Mouse (Mus musculus) midbrain, postnatal 0 days (tissue): ENCODE results near the gene Cbx1. TPM values are rescaled to one million over a fixed set of nuclear protein-coding genes. Genes with fewer than 3 reads are reported as not detected.
A peak's percentile ranks its signal among the peaks of the same experiment; 100 is the strongest.
"Not testable (repeated sequence)": the region's sequence is repeated elsewhere in the genome, so short reads cannot be mapped to it uniquely, and the experiment has no call there.

Experiments used
- ATAC-seq: fragments of 200-750 bp; cut with Nextera tagmentation; 2 replicates; pipeline ENCODE4 v1.8.0; 2017; ENCODE audit warnings: moderate number of reproducible peaks, mild to moderate bottlenecking, moderate TSS enrichment, moderate library complexity; ENCODE audit not compliant: low FRiP score
- DNase-seq: peaks from one replicate; pipeline ENCODE4 v3.0.0-alpha.2; 2015; ENCODE audit warnings: low spot score
- H3K27ac ChIP-seq: fragments of 300-500 bp; sonication (generic); 2 replicates; pipeline ENCODE4 v1.5.1; 2014; ENCODE audit warnings: low read depth, mild to moderate bottlenecking, low read length, mixed read lengths
- H3K27me3 ChIP-seq: fragments of 300-500 bp; sonication (generic); 2 replicates; pipeline ENCODE4 v1.6.1; 2014; ENCODE audit warnings: low read length, control low read depth, mixed read lengths; ENCODE audit not compliant: insufficient read depth
- H3K36me3 ChIP-seq: fragments of 300-500 bp; sonication (generic); 2 replicates; pipeline ENCODE4 v1.6.1; 2014; ENCODE audit warnings: low read length, control low read depth, mixed read lengths; ENCODE audit not compliant: insufficient read depth
- H3K4me1 ChIP-seq: fragments of 300-500 bp; sonication (generic); 2 replicates; pipeline ENCODE4 v1.6.1; 2014; ENCODE audit warnings: mild to moderate bottlenecking, control low read depth, antibody characterized with exemption, low read length, mixed read lengths; ENCODE audit not compliant: insufficient read depth
- H3K4me2 ChIP-seq: fragments of 300-500 bp; sonication (generic); 2 replicates; pipeline ENCODE4 v1.6.1; 2014; ENCODE audit warnings: low read depth, mild to moderate bottlenecking, low read length, mixed read lengths; ENCODE audit not compliant: poor library complexity, severe bottlenecking
- H3K4me3 ChIP-seq: fragments of 300-500 bp; sonication (generic); 2 replicates; pipeline ENCODE4 v1.5.1; 2014; ENCODE audit warnings: low read depth, mild to moderate bottlenecking, low read length, moderate library complexity
- H3K9ac ChIP-seq: fragments of 300-500 bp; sonication (generic); replicated peaks from 2 replicates; pipeline ENCODE4 v1.6.1; 2014; ENCODE audit warnings: mild to moderate bottlenecking, low read length, moderate library complexity, mixed read lengths; ENCODE audit not compliant: poor library complexity, severe bottlenecking
- H3K9me3 ChIP-seq: fragments of 300-500 bp; sonication (generic); 2 replicates; pipeline ENCODE4 v1.6.1; 2016; ENCODE audit warnings: low read length, control low read depth
- CTCF ChIP-seq: IDR thresholded peaks from 2 replicates; pipeline ENCODE4 v1.5.1; 2016; ENCODE audit warnings: antibody characterized with exemption, mild to moderate bottlenecking
- WGBS: fragments of 180-500 bp; shearing (Covaris S2); extraction: QIAGEN DNeasy Blood & Tissue Kit; methylation state at CpG from one replicate; pipeline ENCODE4 v1.1.7; 2014; 5-methylcytosine and 5-hydroxymethylcytosine counted together
- polyA plus RNA-seq: library from polyadenylated mRNA; unstranded; fragments of >200 nt; fragmentation: Nextera tagmentation; extraction: Ambion mirVana; gene quantifications from 2 replicates; pipeline ENCODE4 v1.2.1, GENCODE M21; 2015
- total RNA-seq: library from RNA; depleted of rRNA; stranded (reverse); fragments of >200 nt; gene quantifications from 2 replicates; pipeline ENCODE4 v1.2.3, GENCODE M21; 2014

Gene Cbx1
- total and polyA plus RNA-seq, 2 experiments from 2014 or later, result 29.0 to 53.2 TPM

- Histone ChIP-seq H3K27me3 (no peaks in the 10 kb centered on the region), H3K4me2 (no peak overlapping the region), H3K4me3 (no peak overlapping the region), H3K36me3 (peaks cover 9% of the 10 kb centered on the region), H3K9me3 (no peaks in the 10 kb centered on the region), H3K27ac (no peak overlapping the region), H3K4me1 (no peaks in the 10 kb centered on the region), H3K9ac (no peak overlapping the region)
- DNase-seq (no peak), ATAC-seq (no peak)
- TF ChIP-seq CTCF, result no peak
- whole genome bisulfite sequencing, result 90% methylated on average over 2 of the region's 2 CpGs
Observed at GRCm38 (mm10) chr11:96799511-96799910, 10.6 kb downstream of the Cbx1 start.

- DNase-seq, result no peak
- Histone ChIP-seq H3K4me1 (no peaks in the 10 kb centered on the region), H3K36me3 (peaks cover 40% of the 10 kb centered on the region), H3K4me3 (no peak overlapping the region), H3K27me3 (no peaks in the 10 kb centered on the region), H3K27ac (no peak overlapping the region), H3K9ac (no peak overlapping the region), H3K4me2 (no peak overlapping the region), H3K9me3 (no peaks in the 10 kb centered on the region)
- no peak for ATAC-seq
- 86% methylated on average over 5 of the region's 5 CpGs for WGBS
- no peak for TF ChIP-seq CTCF
Observed at GRCm38 (mm10) chr11:96805606-96806005, 16.7 kb downstream of the Cbx1 start.

GRCm38 (mm10) chr11:96808066-96808465, 19.1 kb downstream of the Cbx1 start:
- DNase-seq, result no peak
- 31% methylated on average over 1 of the region's 1 CpGs for WGBS
- peak; percentile 44; the same call in 1 of the 2 replicates for TF ChIP-seq CTCF

GRCm38 (mm10) chr11:96809562-96810235, 20.8 kb downstream of the Cbx1 start:
- DNase-seq (no peak), ATAC-seq (no peak)
- H3K4me2 ChIP-seq, result no peak overlapping the region
- no peak overlapping the region for H3K4me3 ChIP-seq
- no peak for TF ChIP-seq CTCF
- no peak overlapping the region for H3K27ac ChIP-seq
- H3K27me3 ChIP-seq, result no peaks in the 10 kb centered on the region
- no peaks in the 10 kb centered on the region for H3K4me1 ChIP-seq
- peaks cover 34% of the 10 kb centered on the region for H3K36me3 ChIP-seq
- WGBS, result 88% methylated on average over 6 of the region's 6 CpGs
- H3K9ac ChIP-seq, result no peak overlapping the region
- H3K9me3 ChIP-seq, result no peaks in the 10 kb centered on the region

More at GRCm38 (mm10) chr11:96808066-96808465, 19.1 kb downstream of the Cbx1 start:
- Histone ChIP-seq H3K9ac (no peak overlapping the region), H3K9me3 (no peaks in the 10 kb centered on the region), H3K4me3 (no peak overlapping the region), H3K4me2 (no peak overlapping the region), H3K36me3 (peaks cover 39% of the 10 kb centered on the region), H3K27me3 (no peaks in the 10 kb centered on the region), H3K27ac (no peak overlapping the region), H3K4me1 (no peaks in the 10 kb centered on the region)
- no peak for ATAC-seq

DNA sequence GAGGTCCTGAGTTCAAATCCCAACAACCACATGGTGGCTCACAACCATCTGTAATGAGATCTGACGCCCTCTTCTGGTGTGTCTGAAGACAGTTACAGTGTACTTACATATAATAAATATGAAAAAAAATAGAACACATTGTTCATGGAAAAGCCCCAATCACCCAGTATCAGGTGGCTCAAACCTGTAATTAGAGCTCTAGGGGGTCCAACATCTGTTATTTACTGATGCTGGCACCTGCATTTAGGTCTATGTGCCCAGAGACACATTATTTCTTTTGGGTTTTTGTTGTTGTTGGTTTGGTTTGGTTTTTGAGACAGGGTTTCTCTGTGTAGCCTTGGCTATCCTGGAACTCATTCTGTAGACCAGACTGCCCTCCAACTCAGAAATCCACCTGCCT, 22.3 kb downstream of the Cbx1 start:
- H3K9ac ChIP-seq, H3K27ac ChIP-seq, H3K27me3 ChIP-seq, H3K9me3 ChIP-seq, ATAC-seq, H3K4me1 ChIP-seq, H3K4me3 ChIP-seq, DNase-seq, H3K4me2 ChIP-seq: not testable (repeated sequence)
- H3K36me3 ChIP-seq, result peaks cover 30% of the 10 kb centered on the region
- 96% methylated on average over 1 of the region's 1 CpGs for WGBS

- H3K27ac ChIP-seq, result no peak overlapping the region
- no peaks in the 10 kb centered on the region for H3K4me1 ChIP-seq
- H3K4me3 ChIP-seq, result no peak overlapping the region
- DNase-seq (no peak), ATAC-seq (no peak)
- no peak overlapping the region for H3K4me2 ChIP-seq
- H3K27me3 ChIP-seq, result no peaks in the 10 kb centered on the region
- no peak overlapping the region for H3K9ac ChIP-seq
- no peak for TF ChIP-seq CTCF
- H3K9me3 ChIP-seq, result no peaks in the 10 kb centered on the region
- H3K36me3 ChIP-seq, result peaks cover 36% of the 10 kb centered on the region
- 88% methylated on average over 4 of the region's 4 CpGs for WGBS
Observed at GRCm38 (mm10) chr11:96813455-96813854, 24.5 kb downstream of the Cbx1 start.
